Mouse (Mus musculus) yolk sac, embryonic 10.5 days (tissue): ENCODE results near the gene Msh5.

Experiments used
- DNase-seq: peaks from one replicate; pipeline ENCODE4 v3.0.0-alpha.2; 2017; ENCODE audit warnings: low spot score

Gene Msh5

DNA sequence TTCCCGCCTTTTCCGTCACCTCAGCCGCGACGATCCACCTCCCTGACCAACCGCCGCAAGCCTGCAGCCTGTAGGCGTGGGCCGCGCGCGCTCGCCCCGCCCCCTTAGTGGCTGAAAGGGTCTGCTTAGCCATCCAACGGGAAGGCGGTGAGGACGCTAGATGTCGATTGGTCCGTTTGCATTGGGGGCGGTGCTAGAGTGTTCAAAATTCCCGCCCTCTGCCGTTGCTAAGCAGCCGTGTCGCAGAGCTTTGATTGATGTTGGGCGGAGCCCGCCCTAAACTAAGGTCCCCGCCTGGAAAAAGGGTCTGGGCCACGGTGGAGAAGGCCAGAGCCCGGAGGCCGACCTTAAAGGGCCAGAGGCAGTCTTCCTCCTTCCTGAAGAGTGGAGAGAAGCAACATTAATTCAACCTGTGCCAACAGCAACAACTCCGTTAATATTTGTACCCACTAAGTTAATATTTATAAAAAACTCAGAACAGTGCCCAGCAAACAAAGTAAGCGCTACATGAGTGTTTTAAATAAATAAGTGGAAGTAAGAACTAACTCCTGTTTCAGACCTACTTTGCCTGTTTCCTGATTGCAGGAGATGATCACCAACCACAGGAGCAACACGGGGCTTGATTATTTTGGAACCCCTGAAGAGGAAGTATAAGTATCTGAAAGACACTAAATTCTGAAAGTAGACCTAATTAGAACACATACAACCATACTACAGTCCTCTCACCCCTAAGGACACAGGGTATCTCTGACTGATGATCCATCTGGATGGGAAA lies at the start of gene Msh5:
Msh5 (minus strand) TSS at position 65 of the 775 bp plus-strand sequence.
- peak; percentile 100 for DNase-seq

DNA sequence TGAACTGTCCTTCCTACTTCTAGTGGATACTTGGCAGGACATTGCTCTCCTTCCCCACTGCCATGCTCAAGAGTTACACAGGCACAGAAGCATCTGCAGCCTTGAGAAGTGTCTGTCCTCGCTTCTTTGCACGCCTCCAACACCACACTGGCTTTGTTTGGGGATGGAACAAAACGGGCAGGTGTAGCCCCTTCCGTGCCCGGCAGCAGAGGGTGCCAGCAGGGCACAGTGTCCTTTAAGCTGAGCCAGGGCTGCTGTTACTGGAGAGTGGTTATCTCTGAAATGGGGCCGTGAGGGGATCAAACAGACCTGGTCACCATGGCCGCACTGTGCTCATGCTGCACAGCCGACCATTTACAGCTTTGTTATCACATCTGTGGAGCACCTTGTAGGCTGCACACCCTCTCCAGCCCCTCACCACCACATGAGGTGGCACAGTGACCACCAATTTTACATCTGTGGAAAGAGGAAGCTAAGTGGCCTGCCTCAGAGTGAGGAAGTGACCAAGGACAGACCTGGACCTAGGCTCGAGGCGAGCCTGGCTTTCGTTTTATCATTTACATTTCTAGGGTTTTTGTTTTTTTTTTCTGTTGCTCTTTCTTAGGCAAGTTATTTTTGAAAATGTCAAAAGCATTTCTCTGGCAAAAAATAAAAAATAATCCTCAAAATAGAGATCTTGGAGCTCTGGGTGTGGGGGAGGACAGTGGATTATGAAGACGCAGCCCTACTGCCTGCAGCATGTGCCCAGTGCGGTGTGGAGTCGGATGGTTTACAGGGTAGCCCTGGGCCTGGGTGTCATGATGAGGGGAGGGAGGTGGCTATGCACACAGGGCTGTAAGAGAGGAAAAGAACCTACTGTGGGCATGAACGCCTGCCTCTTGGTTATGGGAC lies 48.2 kb upstream of the Msh5 start:
- DNase-seq = no peak

- no peak for DNase-seq
Measured at GRCm38 (mm10) chr17:35092403-35093198, 46.1 kb upstream of the Msh5 start.

- no peak for DNase-seq
Measured at GRCm38 (mm10) chr17:35090166-35090932, 43.8 kb upstream of the Msh5 start.

DNA sequence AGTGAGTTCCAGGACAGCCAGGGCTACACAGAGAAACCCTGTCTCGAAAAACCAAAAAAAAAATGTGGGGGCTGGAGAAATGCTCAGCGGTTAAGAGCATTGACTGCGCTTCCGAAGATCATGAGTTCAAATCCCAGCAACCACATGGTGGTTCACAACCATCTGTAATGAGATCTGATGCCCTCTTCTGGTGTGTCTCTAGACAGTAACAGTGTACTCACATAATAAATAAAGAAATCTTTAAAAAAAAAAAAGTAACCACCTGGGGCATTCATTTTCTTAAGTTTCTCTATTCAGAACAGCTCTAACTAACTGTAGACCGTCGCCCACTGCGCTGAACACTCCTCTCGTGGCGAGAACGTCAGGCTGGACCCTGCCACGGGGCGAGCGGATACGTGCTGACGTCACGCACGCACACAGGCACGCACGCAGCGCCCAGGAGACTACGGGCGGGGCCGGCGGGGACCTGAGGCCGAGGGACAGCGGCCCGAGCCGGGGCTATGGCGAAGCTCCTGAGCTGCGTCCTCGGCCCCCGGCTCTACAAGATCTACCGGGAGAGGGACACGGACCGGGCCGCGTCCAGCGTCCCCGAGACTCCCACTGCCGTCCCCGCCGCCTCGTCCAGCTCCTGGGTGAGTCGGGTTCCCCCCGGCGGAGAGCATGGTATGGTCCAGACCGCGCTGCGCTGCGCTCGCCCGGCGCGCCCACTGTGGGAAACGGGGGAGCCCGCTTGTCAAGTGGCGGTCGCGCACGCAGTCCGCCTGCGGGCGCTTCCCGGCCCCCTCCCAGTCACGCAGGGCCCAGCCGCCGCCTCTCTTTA lies 42.5 kb upstream of the Msh5 start, which contains the start of gene Abhd16a:
Abhd16a (plus strand) TSS at position 439 of the 820 bp plus-strand sequence.
- DNase-seq = peak; percentile 91

GRCm38 (mm10) chr17:35088151-35088550 lies 41.6 kb upstream of the Msh5 start:
- no peak for DNase-seq

DNA sequence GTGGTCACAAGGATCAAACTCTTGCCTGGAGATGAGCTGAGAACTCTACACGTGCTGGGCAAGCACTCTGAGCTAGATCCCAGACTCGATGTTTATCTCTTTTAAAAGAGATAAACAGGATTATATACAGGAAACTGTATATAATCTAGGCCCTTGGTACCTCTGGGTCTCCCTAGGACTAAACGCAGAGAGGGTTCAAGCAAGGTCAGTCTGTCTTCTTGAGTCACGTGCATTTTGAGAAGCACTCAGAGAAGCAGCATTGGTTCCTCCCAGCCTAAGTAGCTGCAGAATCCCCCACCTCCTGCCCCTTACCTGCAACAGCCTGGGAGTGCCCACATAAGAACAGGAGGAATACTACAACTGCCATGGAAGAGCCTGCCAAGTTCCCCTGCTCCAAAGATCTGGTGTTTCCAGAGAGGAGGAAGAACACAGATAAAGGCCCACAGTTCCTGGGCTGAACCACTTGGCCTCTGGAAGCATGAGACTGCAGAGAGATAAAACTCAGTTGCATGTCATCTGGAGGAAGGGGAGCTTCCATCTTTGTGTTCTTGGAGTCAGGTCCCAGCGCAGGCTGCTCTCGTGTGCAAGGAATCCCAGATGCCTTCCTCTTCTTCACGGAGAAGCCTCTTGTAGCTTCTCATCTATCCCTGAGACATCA lies 38.8 kb upstream of the Msh5 start, which contains the start of gene Ly6g6f:
Ly6g6f (minus strand) TSS at position 403 of the 658 bp plus-strand sequence.
- no peak for DNase-seq

DNA sequence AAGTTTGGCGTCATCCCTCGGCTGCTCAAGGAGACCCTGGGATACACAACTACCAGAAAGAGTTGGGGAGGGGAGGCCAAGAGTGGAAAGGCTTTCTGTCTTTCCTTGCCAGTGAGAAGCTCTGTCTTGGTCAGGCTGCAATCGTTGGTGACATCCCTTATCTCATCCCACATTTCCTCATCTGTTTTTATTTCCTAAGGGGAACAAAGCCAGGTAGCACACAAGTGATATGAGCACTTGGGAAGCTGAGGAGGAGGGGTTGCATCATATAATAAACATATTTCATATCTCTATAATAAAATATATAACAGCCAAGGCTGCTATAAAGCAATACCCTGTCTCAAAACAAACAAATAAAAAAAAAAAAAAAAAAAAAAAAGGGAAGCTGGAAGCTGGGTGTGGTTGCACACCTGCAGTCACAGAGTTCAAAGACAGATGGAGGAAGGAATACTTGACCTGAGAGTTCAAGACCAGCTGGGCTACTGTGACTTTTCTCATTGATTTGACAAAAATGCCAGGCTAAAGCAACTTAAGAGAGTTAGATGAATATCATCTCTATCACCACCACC lies 37.5 kb upstream of the Msh5 start:
- DNase-seq = no peak

DNA sequence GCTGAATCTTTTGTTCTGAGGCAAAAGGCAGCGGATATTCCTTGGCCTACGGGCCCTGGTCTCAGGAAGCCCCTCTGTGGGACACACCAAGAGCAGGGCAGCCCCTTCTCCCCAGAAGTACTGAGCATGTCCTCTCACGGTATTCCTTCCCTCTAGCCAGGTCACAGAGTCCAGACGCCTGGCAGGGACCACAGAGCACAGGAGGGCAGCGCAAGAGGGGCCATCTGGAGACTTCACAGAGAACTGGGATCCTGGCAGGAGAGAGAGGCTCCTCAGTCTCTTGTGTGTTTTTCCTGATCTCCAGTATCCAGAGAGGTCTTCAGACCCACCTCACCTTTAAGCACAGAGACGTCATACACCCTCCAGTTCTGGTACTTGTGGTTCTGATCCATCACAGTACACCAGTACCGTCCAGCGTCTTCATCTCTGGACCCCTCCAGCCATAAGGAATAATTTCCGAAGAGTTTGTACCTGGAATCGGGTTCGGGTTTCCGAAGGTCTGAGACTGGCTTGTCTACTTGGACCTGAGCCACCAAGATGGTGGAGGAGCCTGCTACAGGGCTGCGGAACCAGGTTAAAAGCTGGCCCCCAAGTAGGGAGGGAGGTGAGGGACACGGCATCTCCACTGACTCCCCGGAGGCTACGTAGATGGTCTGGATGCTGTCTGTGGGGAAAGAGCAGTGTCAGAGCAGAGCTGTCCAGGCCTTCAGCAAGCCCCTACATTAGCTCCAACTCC lies 36.5 kb upstream of the Msh5 start:
- DNase-seq = no peak

GRCm38 (mm10) chr17:35080710-35081109 lies 34.2 kb upstream of the Msh5 start:
- DNase-seq = no peak

DNA sequence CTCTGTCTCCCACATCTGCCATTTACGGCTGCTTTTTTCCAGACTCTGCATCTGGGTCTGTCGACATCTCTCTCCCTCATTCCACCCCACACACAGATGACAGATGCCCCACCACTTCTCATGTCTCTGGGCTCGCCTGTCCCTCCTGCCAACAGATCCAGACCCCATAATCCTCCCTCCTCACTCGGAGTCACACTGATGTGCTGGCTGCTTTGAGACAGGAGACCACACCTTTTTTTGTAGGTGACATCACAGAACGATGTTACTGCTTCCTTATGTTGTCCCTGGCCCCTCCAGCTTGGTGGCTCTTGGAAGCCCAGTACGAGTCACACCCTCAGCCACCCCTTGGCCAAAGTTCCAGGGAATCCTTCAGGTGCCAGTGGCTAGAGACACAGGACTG lies 33.7 kb upstream of the Msh5 start:
- DNase-seq = no peak

GRCm38 (mm10) chr17:35079778-35080177 lies 33.2 kb upstream of the Msh5 start:
- no peak for DNase-seq

DNA sequence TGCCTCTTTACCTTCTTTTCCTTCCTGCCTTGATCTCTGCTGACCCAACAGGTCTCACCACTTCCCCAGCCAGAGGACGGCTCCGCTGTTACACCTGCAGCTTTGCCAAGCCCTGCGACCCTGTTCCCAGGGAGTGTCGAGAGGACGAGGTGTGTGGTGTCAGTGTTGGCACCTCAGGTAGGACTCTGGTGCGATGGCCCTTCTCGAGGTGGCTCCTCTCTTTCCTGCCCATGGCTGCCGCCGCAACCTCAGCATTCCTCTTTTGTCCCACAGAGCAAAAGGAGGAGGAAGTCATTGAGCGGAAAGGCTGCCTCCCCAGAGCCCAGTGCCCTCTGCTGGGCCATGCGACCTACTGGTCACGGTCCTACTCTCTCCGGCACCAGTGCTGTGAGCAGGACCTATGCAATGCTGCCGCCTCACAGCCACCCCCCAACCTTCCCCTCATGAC lies 31.3 kb upstream of the Msh5 start, which contains the start of gene Ly6g6d:
Ly6g6d (minus strand) TSS at position 280 of the 448 bp plus-strand sequence.
- no peak for DNase-seq

DNA sequence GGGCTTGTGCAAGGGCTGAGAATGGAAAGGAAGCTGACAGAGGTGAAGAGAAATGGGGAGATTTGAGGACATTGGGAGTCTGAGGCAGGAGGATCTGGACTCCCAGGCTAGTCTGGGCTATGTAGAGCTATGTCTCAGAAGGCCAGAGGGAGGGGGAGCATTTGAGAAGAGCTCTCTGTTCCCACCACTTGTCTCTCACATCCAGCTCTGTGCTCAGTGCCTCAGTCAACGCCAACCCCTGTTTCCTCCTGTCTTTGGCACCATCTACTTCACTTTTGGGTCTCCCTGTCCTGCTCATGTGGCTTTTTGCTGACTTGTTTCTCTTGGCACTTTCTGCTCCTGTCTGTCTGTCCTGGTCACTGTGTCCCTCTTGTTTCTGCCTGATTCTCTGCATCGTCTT lies 30.7 kb upstream of the Msh5 start:
- no peak for DNase-seq

- DNase-seq = no peak
Measured at GRCm38 (mm10) chr17:35076507-35077176, 30.1 kb upstream of the Msh5 start, which contains the start of gene Ly6g6e. Ly6g6e (plus strand) TSS chr17:35076902.

- no peak for DNase-seq
Measured at GRCm38 (mm10) chr17:35074097-35074496, 27.6 kb upstream of the Msh5 start.

DNA sequence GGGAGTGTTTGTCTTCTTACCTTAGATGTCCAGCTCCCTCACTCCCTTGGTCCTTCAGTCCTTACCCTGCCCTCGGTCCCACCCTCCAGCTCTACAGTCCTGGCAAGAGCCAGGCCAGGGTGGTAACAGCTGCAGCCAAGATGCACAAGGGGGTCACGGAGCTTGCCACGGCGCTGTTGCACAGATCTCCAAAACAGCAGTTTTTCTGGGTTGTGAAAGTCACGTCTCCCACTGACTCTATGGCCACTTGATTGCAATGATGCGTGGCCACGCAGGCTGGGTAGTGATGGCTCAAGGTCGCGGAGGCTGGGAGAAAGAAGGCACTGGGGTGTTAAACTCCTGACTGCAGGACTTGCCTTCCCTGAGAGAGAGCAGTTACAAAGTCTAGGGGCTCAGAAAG lies 24.9 kb upstream of the Msh5 start:
- no peak for DNase-seq
